Mouse (Mus musculus) heart, embryonic 14.5 days (tissue): Measurements from ENCODE around the gene Olfr433. TPM values are rescaled to one million over a fixed set of nuclear protein-coding genes. Genes with fewer than 3 reads are reported as not detected.

Source experiments
- ATAC-seq: fragments of 200-750 bp; cut with Nextera tagmentation; 2 replicates; pipeline ENCODE4 v1.8.0; 2017; ENCODE audit warnings: low read depth, moderate TSS enrichment; ENCODE audit not compliant: insufficient number of reproducible peaks, insufficient read depth, low FRiP score
- H3K27ac ChIP-seq, 2 experiments: fragments of 200-500 bp in 1 of 2; fragments of 300-500 bp in 1 of 2; sonication (generic) in 1 of 2; replicated peaks in 1 of 2; 2 replicates each; pipeline ENCODE4 v1.5.1; 2012 to 2014; ENCODE audit warnings: low read depth in 2 of 2, low read length in 2 of 2, control low read depth in 1 of 2, mild to moderate bottlenecking in 1 of 2, mixed read lengths in 1 of 2; ENCODE audit not compliant: control insufficient read depth in 1 of 2, insufficient read depth in 1 of 2
- H3K27me3 ChIP-seq: fragments of 300-500 bp; sonication (generic); 2 replicates; pipeline ENCODE4 v1.6.1; 2014; ENCODE audit warnings: mild to moderate bottlenecking, low read length, control low read depth; ENCODE audit not compliant: control insufficient read depth, insufficient read depth
- H3K36me3 ChIP-seq: fragments of 300-500 bp; sonication (generic); 2 replicates; pipeline ENCODE4 v1.6.1; 2014; ENCODE audit warnings: mild to moderate bottlenecking, control low read depth, low read length, mixed read lengths; ENCODE audit not compliant: control insufficient read depth, insufficient read depth
- H3K4me1 ChIP-seq, 2 experiments: fragments of 200-500 bp in 1 of 2; fragments of 300-500 bp in 1 of 2; sonication (generic) in 1 of 2; 2 replicates each; pipeline ENCODE4 v1.6.1; 2012 to 2014; ENCODE audit warnings: low read length in 2 of 2, control low read depth in 1 of 2, mixed read lengths in 1 of 2; ENCODE audit not compliant: control insufficient read depth in 2 of 2, insufficient read depth in 2 of 2
- H3K4me2 ChIP-seq: fragments of 300-500 bp; sonication (generic); 2 replicates; pipeline ENCODE4 v1.6.1; 2014; ENCODE audit warnings: mild to moderate bottlenecking, low read length
- H3K4me3 ChIP-seq, 2 experiments: fragments of 200-500 bp in 1 of 2; fragments of 300-500 bp in 1 of 2; sonication (generic) in 1 of 2; 2 replicates each; pipeline ENCODE4 v1.5.1; 2012 to 2014; ENCODE audit warnings: low read length in 2 of 2, mild to moderate bottlenecking in 2 of 2, control low read depth in 1 of 2, low read depth in 1 of 2, moderate library complexity in 1 of 2; ENCODE audit not compliant: control insufficient read depth in 1 of 2, insufficient read depth in 1 of 2
- H3K9ac ChIP-seq: fragments of 300-500 bp; sonication (generic); 2 replicates; pipeline ENCODE4 v1.6.1; 2014; ENCODE audit warnings: mild to moderate bottlenecking, low read length
- H3K9me3 ChIP-seq: fragments of 300-500 bp; sonication (generic); 2 replicates; pipeline ENCODE4 v1.6.1; 2016; ENCODE audit warnings: low read length, control low read depth; ENCODE audit not compliant: control insufficient read depth
- WGBS: fragments of 180-500 bp; shearing (Covaris S2); extraction: QIAGEN DNeasy Blood & Tissue Kit; methylation state at CpG from one replicate; pipeline ENCODE4 v1.1.7; 2014; 5-methylcytosine and 5-hydroxymethylcytosine counted together
- polyA plus RNA-seq: library from polyadenylated mRNA; unstranded; fragments of >200 nt; fragmentation: Nextera tagmentation; extraction: Ambion mirVana; gene quantifications from 2 replicates; pipeline ENCODE4 v1.2.1, GENCODE M21; 2014

The Olfr433 gene
- polyA plus RNA-seq, 1 experiment from 2014 or later = not detected

GRCm38 (mm10) chr1:174051931-174052536 lies 11.5 kb downstream of the Olfr433 start:
- no peaks in the 10 kb centered on the region for H3K9me3 ChIP-seq
- H3K9ac ChIP-seq = no peak overlapping the region
- no peak overlapping the region for H3K4me2 ChIP-seq
- H3K4me3 ChIP-seq = no peak overlapping the region
- H3K27ac ChIP-seq = no peak overlapping the region
- H3K36me3 ChIP-seq = no peaks in the 10 kb centered on the region
- WGBS = 76% methylated on average over 5 of the region's 5 CpGs
- no peaks in the 10 kb centered on the region for H3K27me3 ChIP-seq
- H3K4me1 ChIP-seq = no peaks in the 10 kb centered on the region
- no peak for ATAC-seq

- Histone ChIP-seq H3K4me1 (no peaks in the 10 kb centered on the region), H3K9ac (no peak overlapping the region), H3K27me3 (no peaks in the 10 kb centered on the region), H3K4me3 (no peak overlapping the region), H3K27ac (no peak overlapping the region), H3K4me2 (no peak overlapping the region), H3K9me3 (no peaks in the 10 kb centered on the region), H3K36me3 (no peaks in the 10 kb centered on the region)
- no peak for ATAC-seq
- 72% methylated on average over 3 of the region's 3 CpGs for WGBS
Measured at GRCm38 (mm10) chr1:174052981-174053380, 12.5 kb downstream of the Olfr433 start.

GRCm38 (mm10) chr1:174055248-174055647 lies 14.7 kb downstream of the Olfr433 start:
- no peak overlapping the region for H3K4me2 ChIP-seq
- no peaks in the 10 kb centered on the region for H3K4me1 ChIP-seq
- 69% methylated on average over 2 of the region's 2 CpGs for WGBS
- H3K36me3 ChIP-seq = no peaks in the 10 kb centered on the region
- no peaks in the 10 kb centered on the region for H3K27me3 ChIP-seq
- no peak overlapping the region for H3K9ac ChIP-seq
- no peak overlapping the region for H3K4me3 ChIP-seq
- no peak overlapping the region for H3K27ac ChIP-seq
- no peak for ATAC-seq
- H3K9me3 ChIP-seq = no peaks in the 10 kb centered on the region

GRCm38 (mm10) chr1:174066305-174066704 lies 25.8 kb downstream of the Olfr433 start, which contains the start of gene Olfr430:
Gene Olfr430, plus strand, starts transcription at chr1:174066605.
- H3K4me2 ChIP-seq = no peak within 1 kb of the TSS
- H3K4me1 ChIP-seq = no peaks in the 10 kb centered on the region
- no peaks in the 10 kb centered on the region for H3K9me3 ChIP-seq
- no peak within 1 kb of the TSS for H3K9ac ChIP-seq
- no peak for ATAC-seq
- no peak within 1 kb of the TSS for H3K27ac ChIP-seq
- H3K27me3 ChIP-seq = no peaks in the 10 kb centered on the region
- no peaks in the 10 kb centered on the region for H3K36me3 ChIP-seq
- 81% methylated on average over 3 of the region's 3 CpGs for WGBS
- no peak within 1 kb of the TSS for H3K4me3 ChIP-seq

GRCm38 (mm10) chr1:174084031-174084430 lies 43.5 kb downstream of the Olfr433 start, which contains the start of gene Olfr429:
Gene Olfr429, plus strand, starts transcription at chr1:174084331.
- ATAC-seq = no peak
- no peak within 1 kb of the TSS for H3K9ac ChIP-seq
- no peak within 1 kb of the TSS for H3K4me3 ChIP-seq
- 77% methylated on average over 2 of the region's 2 CpGs for WGBS
- no peak within 1 kb of the TSS for H3K27ac ChIP-seq
- H3K9me3 ChIP-seq = no peaks in the 10 kb centered on the region
- H3K4me1 ChIP-seq = no peaks in the 10 kb centered on the region
- H3K4me2 ChIP-seq = no peak within 1 kb of the TSS
- H3K36me3 ChIP-seq = no peaks in the 10 kb centered on the region
- H3K27me3 ChIP-seq = no peaks in the 10 kb centered on the region

Other genes with a start within 250 kb of the Olfr433 start
- gene Ifi211, start 127.7 kb upstream of the Olfr433 start, polyA plus RNA-seq = 2.8 and 3.8 TPM in 2 replicates
- 3.1 and 3.9 TPM in 2 replicates for gene Mndal, start 98.2 kb upstream of the Olfr433 start, polyA plus RNA-seq
- 0.99 and 1.1 TPM in 2 replicates for gene Ifi203, start 98.0 kb upstream of the Olfr433 start, polyA plus RNA-seq
- not detected in 2 replicates for gene Ifi202b, start 58.0 kb upstream of the Olfr433 start, polyA plus RNA-seq
- gene Ifi205, start 8.9 kb upstream of the Olfr433 start, polyA plus RNA-seq = 2.1 TPM in 2 replicates
- not detected in 2 replicates for gene Olfr432, start 8.5 kb downstream of the Olfr433 start, polyA plus RNA-seq
- not detected in 2 replicates for gene Olfr430, start 25.9 kb downstream of the Olfr433 start, polyA plus RNA-seq
- gene Olfr429, start 43.6 kb downstream of the Olfr433 start, polyA plus RNA-seq = not detected in 2 replicates
- not detected in 2 replicates for gene Olfr427, start 56.2 kb downstream of the Olfr433 start, polyA plus RNA-seq
- not detected in 2 replicates for gene Olfr231, start 80.5 kb downstream of the Olfr433 start, polyA plus RNA-seq
- gene Olfr424, start 90.8 kb downstream of the Olfr433 start, polyA plus RNA-seq = not detected in 2 replicates
- gene Olfr420, start 114.9 kb downstream of the Olfr433 start, polyA plus RNA-seq = not detected in 2 replicates
- gene Spta1, start 132.1 kb downstream of the Olfr433 start, polyA plus RNA-seq = 2.2 and 2.5 TPM in 2 replicates
- not detected in 2 replicates for gene Olfr419, start 211.4 kb downstream of the Olfr433 start, polyA plus RNA-seq